20 mouse cellular contexts compared by ENCODE assay signal in the genomic region with DNA sequence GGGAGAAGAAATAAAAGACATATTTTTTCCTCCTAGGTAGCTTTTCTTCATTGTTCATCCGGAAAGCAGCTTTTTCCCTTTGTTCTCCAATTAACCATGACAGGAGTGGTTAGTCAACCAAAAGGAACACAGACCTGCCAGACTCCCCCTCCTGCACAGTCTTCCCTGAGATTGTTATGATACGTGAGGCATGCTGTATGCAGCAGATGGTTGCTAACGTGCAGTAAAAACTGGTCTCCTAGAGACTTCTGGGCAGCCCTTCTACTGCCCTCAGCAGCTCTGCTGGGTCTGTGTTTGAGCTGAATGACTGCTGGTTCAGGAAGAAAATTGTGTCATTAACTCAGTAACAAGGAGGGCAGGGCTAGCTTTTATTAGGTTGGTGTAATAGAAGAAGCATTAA.
DNase-seq lines count a peak whose midpoint lies in the region; ATAC-seq lines count a peak whose summit lies in the region.
"Had no signal": no experiment of that assay in that cellular context is flagged by ENCODE, and none has a peak within 500 bp of the region (broad histone marks: within the 10 kb centered on the region; RNA-seq: fewer than 3 reads in every experiment).

No protein-coding gene starts in this region.

- H3K9ac ChIP-seq in forebrain, embryonic 13.5 days = no peak overlapping the region
- H3K9ac ChIP-seq in midbrain, embryonic 14.5 days (replicated peaks; ENCODE audit: low read length) = no peak overlapping the region
- no peak overlapping the region for H3K9ac ChIP-seq in midbrain, embryonic 15.5 days
- H3K9ac ChIP-seq in forebrain, embryonic 15.5 days (replicated peaks) = no peak overlapping the region
- H3K9ac ChIP-seq: embryonic facial prominence, embryonic 13.5 days; limb, embryonic 13.5 days; liver, embryonic 15.5 days; midbrain, embryonic 13.5 days; neural tube, embryonic 13.5 days; stomach, embryonic 15.5 days had no signal

- 11% methylated on average over 3 of the region's 3 CpGs for WGBS in forebrain, embryonic 13.5 days
- 41% methylated on average over 3 of the region's 3 CpGs for WGBS in forebrain, embryonic 10.5 days
- 14% methylated on average over 3 of the region's 3 CpGs for WGBS in midbrain, embryonic 14.5 days
- WGBS in midbrain, embryonic 15.5 days = 12% methylated on average over 3 of the region's 3 CpGs
- WGBS in forebrain, embryonic 15.5 days = 15% methylated on average over 3 of the region's 3 CpGs

- no peaks in the 10 kb centered on the region for H3K9me3 ChIP-seq in forebrain, embryonic 13.5 days (replicated peaks)
- no peaks in the 10 kb centered on the region for H3K9me3 ChIP-seq in forebrain, embryonic 10.5 days
- H3K9me3 ChIP-seq in midbrain, embryonic 14.5 days (ENCODE audit: control insufficient read depth, low read length) = no peaks in the 10 kb centered on the region
- no peaks in the 10 kb centered on the region for H3K9me3 ChIP-seq in midbrain, embryonic 15.5 days
- H3K9me3 ChIP-seq in forebrain, embryonic 15.5 days = no peaks in the 10 kb centered on the region
- H3K9me3 ChIP-seq: embryonic facial prominence, embryonic 13.5 days; limb, embryonic 13.5 days; liver, embryonic 15.5 days; midbrain, embryonic 13.5 days; neural tube, embryonic 13.5 days; stomach, embryonic 15.5 days had no signal

- no peak overlapping the region for H3K27ac ChIP-seq in forebrain, embryonic 13.5 days
- H3K27ac ChIP-seq in forebrain, embryonic 10.5 days = no peak overlapping the region; the same call in 1 of the 2 replicates
- H3K27ac ChIP-seq in midbrain, embryonic 14.5 days (replicated peaks; ENCODE audit: low read depth, low read length) = no peak overlapping the region
- H3K27ac ChIP-seq in midbrain, embryonic 15.5 days = no peak overlapping the region
- no peak overlapping the region for H3K27ac ChIP-seq in forebrain, embryonic 15.5 days (replicated peaks)
- H3K27ac ChIP-seq: embryonic facial prominence, embryonic 13.5 days; limb, embryonic 13.5 days; liver, embryonic 15.5 days; midbrain, embryonic 13.5 days; neural tube, embryonic 13.5 days; stomach, embryonic 15.5 days had no signal

- peaks cover 8% of the 10 kb centered on the region; the same call in 1 of the 2 replicates for H3K4me1 ChIP-seq in forebrain, embryonic 13.5 days
- H3K4me1 ChIP-seq in forebrain, embryonic 10.5 days = peaks cover 9% of the 10 kb centered on the region
- peaks cover 5% of the 10 kb centered on the region; the same call in 1 of the 2 replicates for H3K4me1 ChIP-seq in midbrain, embryonic 14.5 days (ENCODE audit: control insufficient read depth, insufficient read depth, low read length)
- no peaks in the 10 kb centered on the region for H3K4me1 ChIP-seq in midbrain, embryonic 15.5 days
- H3K4me1 ChIP-seq in forebrain, embryonic 15.5 days = peaks cover 8% of the 10 kb centered on the region; the same call in 1 of the 2 replicates
- H3K4me1 ChIP-seq: embryonic facial prominence, embryonic 13.5 days; liver, embryonic 15.5 days; midbrain, embryonic 13.5 days; neural tube, embryonic 13.5 days; stomach, embryonic 15.5 days had no signal

- peak; percentile 67; the same call in 1 of the 2 replicates for ATAC-seq in forebrain, embryonic 13.5 days
- ATAC-seq in midbrain, embryonic 14.5 days (ENCODE audit: low FRiP score, low TSS enrichment) = no peak
- ATAC-seq in midbrain, embryonic 15.5 days (replicated peaks) = no peak
- ATAC-seq in forebrain, embryonic 15.5 days (replicated peaks) = 0 out of 2 replicates have a peak, but pooled peaks have one; percentile 55
- ATAC-seq: intestine, embryonic 16.5 days; midbrain, embryonic 13.5 days had no signal

- no peak overlapping the region for H3K4me3 ChIP-seq in forebrain, embryonic 13.5 days
- H3K4me3 ChIP-seq in forebrain, embryonic 10.5 days = no peak overlapping the region
- H3K4me3 ChIP-seq in midbrain, embryonic 14.5 days (replicated peaks; ENCODE audit: low read depth, low read length) = no peak overlapping the region
- no peak overlapping the region for H3K4me3 ChIP-seq in midbrain, embryonic 15.5 days
- H3K4me3 ChIP-seq in forebrain, embryonic 15.5 days = no peak overlapping the region
- H3K4me3 ChIP-seq: embryonic facial prominence, embryonic 13.5 days; limb, embryonic 13.5 days; liver, embryonic 15.5 days; midbrain, embryonic 13.5 days; neural tube, embryonic 13.5 days; stomach, embryonic 15.5 days had no signal

- no peak overlapping the region for H3K4me2 ChIP-seq in forebrain, embryonic 13.5 days
- H3K4me2 ChIP-seq in midbrain, embryonic 14.5 days (ENCODE audit: low read length) = no peak overlapping the region
- H3K4me2 ChIP-seq in midbrain, embryonic 15.5 days = no peak overlapping the region
- H3K4me2 ChIP-seq in forebrain, embryonic 15.5 days (replicated peaks) = no peak overlapping the region
- H3K4me2 ChIP-seq: embryonic facial prominence, embryonic 13.5 days; limb, embryonic 13.5 days; liver, embryonic 15.5 days; midbrain, embryonic 13.5 days; neural tube, embryonic 13.5 days; stomach, embryonic 15.5 days had no signal

- H3K27me3 ChIP-seq in forebrain, embryonic 13.5 days = no peaks in the 10 kb centered on the region
- H3K27me3 ChIP-seq in forebrain, embryonic 10.5 days (ENCODE audit: poor library complexity, severe bottlenecking) = no peaks in the 10 kb centered on the region
- H3K27me3 ChIP-seq in midbrain, embryonic 14.5 days (ENCODE audit: control insufficient read depth, insufficient read depth, low read length) = no peaks in the 10 kb centered on the region
- no peaks in the 10 kb centered on the region for H3K27me3 ChIP-seq in midbrain, embryonic 15.5 days (replicated peaks)
- H3K27me3 ChIP-seq in forebrain, embryonic 15.5 days = no peaks in the 10 kb centered on the region
- H3K27me3 ChIP-seq: embryonic facial prominence, embryonic 13.5 days; limb, embryonic 13.5 days; liver, embryonic 15.5 days; midbrain, embryonic 13.5 days; neural tube, embryonic 13.5 days; stomach, embryonic 15.5 days had no signal

- no peaks in the 10 kb centered on the region for H3K36me3 ChIP-seq in forebrain, embryonic 13.5 days (ENCODE audit: poor library complexity, severe bottlenecking)
- H3K36me3 ChIP-seq in forebrain, embryonic 10.5 days (replicated peaks) = no peaks in the 10 kb centered on the region
- H3K36me3 ChIP-seq in midbrain, embryonic 14.5 days (ENCODE audit: control insufficient read depth, insufficient read depth, low read length) = no peaks in the 10 kb centered on the region
- no peaks in the 10 kb centered on the region for H3K36me3 ChIP-seq in midbrain, embryonic 15.5 days (replicated peaks)
- no peaks in the 10 kb centered on the region for H3K36me3 ChIP-seq in forebrain, embryonic 15.5 days
- H3K36me3 ChIP-seq: embryonic facial prominence, embryonic 13.5 days; limb, embryonic 13.5 days; liver, embryonic 15.5 days; midbrain, embryonic 13.5 days; neural tube, embryonic 13.5 days; stomach, embryonic 15.5 days had no signal

- DNase-seq in forebrain, embryonic 10.5 days (ENCODE audit: extremely low spot score, low spot score) = no peak
- peak; percentile 6 for DNase-seq in midbrain, embryonic 14.5 days
- DNase-seq in mesoderm, embryonic 11.5 days (ENCODE audit: low read depth, low spot score) = peak; percentile 16
- DNase-seq in ovary, adult 18-20 months (ENCODE audit: low spot score) = no peak
- no peak for DNase-seq in urinary bladder, postnatal 36 days (ENCODE audit: low spot score in 2 of 2)
- DNase-seq: adrenal gland, adult 8-10 months; cerebellum, adult 9-10 months; gastrocnemius, postnatal 14 days; heart, postnatal 14 days; spleen, adult 18-20 months had no signal

Comparison
In these comparisons a context has a peak if more than half of its experiments do, and no peak if none do; other contexts are left out.
1. ATAC-seq: peak in forebrain, embryonic 13.5 days (single experiment) and forebrain, embryonic 15.5 days (single experiment); none in midbrain, embryonic 14.5 days (single experiment) and midbrain, embryonic 15.5 days (single experiment).
2. DNase-seq: peak in midbrain, embryonic 14.5 days (single experiment) and mesoderm, embryonic 11.5 days (single experiment); none in forebrain, embryonic 10.5 days (single experiment), ovary, adult 18-20 months (single experiment) and urinary bladder, postnatal 36 days (0 of 2).